Mouse (Mus musculus) gonadal fat pad, adult 2 months (tissue): ENCODE data around the gene Capn12. TPM values are rescaled to one million over a fixed set of nuclear protein-coding genes. Genes with fewer than 3 reads are reported as not detected.
"Not testable (repeated sequence)": the region's sequence is repeated elsewhere in the genome, so short reads cannot be mapped to it uniquely, and the experiment has no call there.

Experiments
- DNase-seq: peaks from one replicate; pipeline ENCODE4 v3.0.0-alpha.2; 2012; ENCODE audit warnings: low read depth
- polyA plus RNA-seq: library from polyadenylated mRNA; depleted of rRNA; stranded (reverse); fragments of >200 nt; gene quantifications from 2 replicates; pipeline ENCODE4 v1.2.3, GENCODE M21; 2012

Capn12 gene
- polyA plus RNA-seq, 1 experiment: 0.28 TPM

GRCm38 (mm10) chr7:28877856-28878255, 3.4 kb upstream of the Capn12 start:
- DNase-seq: no peak

GRCm38 (mm10) chr7:28879606-28880005, 1.6 kb upstream of the Capn12 start:
- DNase-seq: no peak

- no peak for DNase-seq
Observed at GRCm38 (mm10) chr7:28880554-28880953, 668 bp upstream of the Capn12 start.

- DNase-seq: no peak
Observed at GRCm38 (mm10) chr7:28883039-28883438, 1.8 kb downstream of the Capn12 start.

- DNase-seq: not testable (repeated sequence)
Observed at GRCm38 (mm10) chr7:28883704-28884103, 2.5 kb downstream of the Capn12 start.

- DNase-seq: no peak
Observed at GRCm38 (mm10) chr7:28886486-28886885, 5.3 kb downstream of the Capn12 start.

GRCm38 (mm10) chr7:28888701-28889161, 7.5 kb downstream of the Capn12 start:
- no peak for DNase-seq

- no peak for DNase-seq
Observed at GRCm38 (mm10) chr7:28892601-28893000, 11.4 kb downstream of the Capn12 start.

- DNase-seq: no peak
Observed at GRCm38 (mm10) chr7:28893643-28894265, 12.5 kb downstream of the Capn12 start.

GRCm38 (mm10) chr7:28894942-28895341, 13.7 kb downstream of the Capn12 start:
- no peak for DNase-seq

GRCm38 (mm10) chr7:28897661-28898060, 16.4 kb downstream of the Capn12 start:
- DNase-seq: no peak

GRCm38 (mm10) chr7:28899972-28900371, 18.8 kb downstream of the Capn12 start:
- no peak for DNase-seq

GRCm38 (mm10) chr7:28901311-28902125, 20.3 kb downstream of the Capn12 start:
- DNase-seq: no peak

GRCm38 (mm10) chr7:28902180-28902579, 21.0 kb downstream of the Capn12 start:
- DNase-seq: no peak

GRCm38 (mm10) chr7:28902809-28903208, 21.6 kb downstream of the Capn12 start:
- DNase-seq: no peak

- DNase-seq: no peak
Observed at GRCm38 (mm10) chr7:28903778-28904177, 22.6 kb downstream of the Capn12 start.

- DNase-seq: no peak
Observed at GRCm38 (mm10) chr7:28907195-28907594, 26.0 kb downstream of the Capn12 start.

GRCm38 (mm10) chr7:28911632-28912031, 30.4 kb downstream of the Capn12 start:
- DNase-seq: no peak

GRCm38 (mm10) chr7:28913171-28913570, 31.9 kb downstream of the Capn12 start:
- no peak for DNase-seq

GRCm38 (mm10) chr7:28916491-28916890, 35.3 kb downstream of the Capn12 start:
- no peak for DNase-seq

GRCm38 (mm10) chr7:28917503-28918426, 36.5 kb downstream of the Capn12 start:
- no peak for DNase-seq

GRCm38 (mm10) chr7:28918540-28918939, 37.3 kb downstream of the Capn12 start:
- no peak for DNase-seq
